17 mouse cellular contexts compared by ENCODE assay signal in genomic region chr1:34231041-34231440, GRCm38 (mm10).
"Had no signal": no experiment of that assay in that cellular context is flagged by ENCODE, and none has a peak within 500 bp of the region (broad histone marks: within the 10 kb centered on the region; RNA-seq: fewer than 3 reads in every experiment).

No protein-coding gene starts in this region.

- H3K9me3 ChIP-seq: lung, embryonic 15.5 days; megakaryocyte, embryonic 14.5 days; midbrain, embryonic 13.5 days; midbrain, embryonic 15.5 days; neural tube, embryonic 12.5 days; stomach, embryonic 15.5 days had no signal

- H3K27me3 ChIP-seq: lung, embryonic 15.5 days; midbrain, embryonic 15.5 days; neural tube, embryonic 12.5 days; stomach, embryonic 15.5 days had no signal

- H3K9ac ChIP-seq: lung, embryonic 15.5 days; midbrain, embryonic 13.5 days; midbrain, embryonic 15.5 days; neural tube, embryonic 12.5 days; stomach, embryonic 15.5 days had no signal

- ATAC-seq: lung, postnatal 0 days; midbrain, embryonic 13.5 days; midbrain, embryonic 15.5 days had no signal

- H3K36me3 ChIP-seq: lung, embryonic 15.5 days; stomach, embryonic 15.5 days had no signal

- DNase-seq: lung, adult 2 months; lung, postnatal 14 days; lung, postnatal 36 days; right cerebral cortex, postnatal 14 days; thymus, adult 2 months; thymus, postnatal 25 days; thymus, postnatal 4 days had no signal

- H3K27ac ChIP-seq: lung, embryonic 15.5 days; macrophage; midbrain, embryonic 13.5 days; midbrain, embryonic 15.5 days; neural tube, embryonic 12.5 days; stomach, embryonic 15.5 days; stomach, postnatal 0 days had no signal

- H3K4me3 ChIP-seq: lung, embryonic 15.5 days; megakaryocyte, embryonic 14.5 days; midbrain, embryonic 13.5 days; midbrain, embryonic 15.5 days; neural tube, embryonic 12.5 days; stomach, embryonic 15.5 days had no signal

- H3K4me2 ChIP-seq: lung, embryonic 15.5 days; midbrain, embryonic 11.5 days; midbrain, embryonic 13.5 days; midbrain, embryonic 15.5 days; neural tube, embryonic 12.5 days; stomach, embryonic 15.5 days had no signal
